Comparison of ENCODE assay signal across 8 mouse cellular contexts in the genomic region with DNA sequence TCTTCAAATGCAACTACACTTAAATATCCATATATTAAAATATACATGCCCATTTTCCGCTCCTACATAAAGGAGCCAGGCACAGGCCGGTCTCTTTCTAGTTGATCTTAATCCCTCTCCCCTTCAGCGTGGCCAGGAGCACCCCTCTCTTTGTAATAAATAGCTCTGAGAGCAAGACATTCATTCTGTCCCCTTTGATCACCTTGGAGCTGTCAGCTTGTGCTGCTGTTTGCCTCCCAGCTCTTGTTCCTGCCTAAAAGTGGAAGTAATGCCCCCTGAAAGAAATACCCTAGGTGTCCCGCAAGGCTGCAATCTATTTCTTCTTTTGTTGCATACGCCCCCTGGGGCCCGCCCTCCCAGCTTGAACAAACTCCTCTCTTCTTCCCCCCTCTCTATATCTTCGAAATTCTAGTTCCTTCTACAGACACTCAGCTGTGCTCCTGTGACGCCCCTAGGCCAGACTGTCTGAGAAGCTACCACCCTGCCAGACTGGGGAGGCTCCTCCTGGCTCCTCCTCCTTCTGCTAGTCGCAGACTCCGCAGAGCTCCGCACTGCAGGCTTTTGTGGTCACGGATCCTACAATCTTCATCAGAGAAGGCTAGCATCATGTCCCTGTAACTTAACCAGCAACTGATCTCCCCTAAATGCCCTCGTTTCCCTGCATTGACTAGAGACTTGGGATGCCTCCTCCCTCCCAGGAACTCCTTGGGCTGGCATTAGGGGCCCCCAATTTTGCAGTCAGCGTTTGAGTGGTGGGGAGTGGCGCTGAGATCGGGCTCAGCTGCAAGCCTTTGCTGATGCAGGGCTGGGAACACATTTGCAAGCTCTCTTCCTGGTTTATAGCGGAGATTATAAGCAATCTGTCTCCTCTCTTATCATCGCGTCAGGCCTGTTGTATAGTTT.
DNase-seq lines count a peak whose midpoint lies in the region; ATAC-seq and TF ChIP-seq lines count a peak whose summit lies in the region.

No protein-coding gene starts in this region.

- H3K4me3 ChIP-seq in embryonic facial prominence, embryonic 10.5 days = peak overlapping the region; percentile 55
- peak overlapping the region; percentile 25; the same call in 1 of the 2 replicates for H3K4me3 ChIP-seq in heart, adult 2 months
- peak overlapping the region; percentile 32 for H3K4me3 ChIP-seq in kidney, postnatal 0 days (replicated peaks; ENCODE audit: low read depth, low read length)
- H3K4me3 ChIP-seq in limb, embryonic 14.5 days (replicated peaks; ENCODE audit: low read length) = peak overlapping the region; percentile 36
- H3K4me3 ChIP-seq in neural tube, embryonic 12.5 days = peak overlapping the region; percentile 28

- TF ChIP-seq EP300 in heart, adult 2 months (IDR thresholded peaks at IDR 0.05; ENCODE audit: insufficient read depth, low read depth, low read length) = no peak

- no peaks in the 10 kb centered on the region for H3K79me2 ChIP-seq in heart, adult 2 months (replicated peaks; ENCODE audit: control insufficient read depth, insufficient read depth, low read length)

- no peaks in the 10 kb centered on the region for H3K36me3 ChIP-seq in embryonic facial prominence, embryonic 10.5 days (replicated peaks)
- no peaks in the 10 kb centered on the region for H3K36me3 ChIP-seq in heart, adult 2 months (ENCODE audit: control insufficient read depth, insufficient read depth, low read length)
- H3K36me3 ChIP-seq in kidney, postnatal 0 days (ENCODE audit: insufficient read depth, low read length) = no peaks in the 10 kb centered on the region
- H3K36me3 ChIP-seq in limb, embryonic 14.5 days (ENCODE audit: control insufficient read depth, insufficient read depth, low read length) = no peaks in the 10 kb centered on the region
- no peaks in the 10 kb centered on the region for H3K36me3 ChIP-seq in neural tube, embryonic 12.5 days

- peak overlapping the region; percentile 85 for H3K27ac ChIP-seq in embryonic facial prominence, embryonic 10.5 days (replicated peaks)
- H3K27ac ChIP-seq in heart, adult 2 months = no peak overlapping the region
- H3K27ac ChIP-seq in kidney, postnatal 0 days = no peak overlapping the region
- peak overlapping the region; percentile 53 for H3K27ac ChIP-seq in limb, embryonic 14.5 days (replicated peaks; ENCODE audit: low read depth, low read length)
- H3K27ac ChIP-seq in neural tube, embryonic 12.5 days = peak overlapping the region; percentile 86

- H3K27me3 ChIP-seq in embryonic facial prominence, embryonic 10.5 days (replicated peaks; ENCODE audit: low read depth, poor library complexity, severe bottlenecking) = no peaks in the 10 kb centered on the region
- H3K27me3 ChIP-seq in heart, adult 2 months (ENCODE audit: control insufficient read depth, insufficient read depth, low read length) = no peaks in the 10 kb centered on the region
- H3K27me3 ChIP-seq in kidney, postnatal 0 days (ENCODE audit: insufficient read depth, low read length) = no peaks in the 10 kb centered on the region
- no peaks in the 10 kb centered on the region for H3K27me3 ChIP-seq in limb, embryonic 14.5 days (ENCODE audit: control insufficient read depth, insufficient read depth, low read length)
- H3K27me3 ChIP-seq in neural tube, embryonic 12.5 days (replicated peaks) = no peaks in the 10 kb centered on the region

- 0 out of 2 replicates have a peak overlapping the region, but pooled peaks have one; percentile 15 for H3K9ac ChIP-seq in heart, adult 2 months (ENCODE audit: low read depth, low read length)
- peak overlapping the region; percentile 39; the same call in 1 of the 2 replicates for H3K9ac ChIP-seq in kidney, postnatal 0 days (ENCODE audit: low read depth, low read length)
- peak overlapping the region; percentile 48 for H3K9ac ChIP-seq in limb, embryonic 14.5 days (ENCODE audit: low read depth, low read length, severe bottlenecking)
- peak overlapping the region; percentile 52 for H3K9ac ChIP-seq in neural tube, embryonic 12.5 days

- WGBS in embryonic facial prominence, embryonic 10.5 days = 5% methylated on average over 19 of the region's 19 CpGs
- WGBS in heart, adult 2 months = 19% methylated on average over 19 of the region's 19 CpGs
- 8% methylated on average over 19 of the region's 19 CpGs for WGBS in kidney, postnatal 0 days
- 7% methylated on average over 19 of the region's 19 CpGs for WGBS in limb, embryonic 14.5 days
- WGBS in neural tube, embryonic 12.5 days = 3% methylated on average over 19 of the region's 19 CpGs

- H3K9me3 ChIP-seq in embryonic facial prominence, embryonic 10.5 days = no peaks in the 10 kb centered on the region
- H3K9me3 ChIP-seq in kidney, postnatal 0 days (replicated peaks; ENCODE audit: low read length) = no peaks in the 10 kb centered on the region
- no peaks in the 10 kb centered on the region for H3K9me3 ChIP-seq in limb, embryonic 14.5 days (ENCODE audit: control insufficient read depth, low read length)
- H3K9me3 ChIP-seq in neural tube, embryonic 12.5 days = no peaks in the 10 kb centered on the region

- ATAC-seq in cerebellum, adult (ENCODE audit: insufficient number of reproducible peaks, low FRiP score, low TSS enrichment) = peak; percentile 92
- peak; percentile 89 for ATAC-seq in kidney, postnatal 0 days (replicated peaks; ENCODE audit: low FRiP score, low read depth)
- peak; percentile 91 for ATAC-seq in limb, embryonic 14.5 days (ENCODE audit: low FRiP score, low read depth)
- peak; percentile 99 for ATAC-seq in neural tube, embryonic 12.5 days (ENCODE audit: low FRiP score, low read depth)

- TF ChIP-seq CTCF in heart, adult 2 months (IDR thresholded peaks at IDR 0.05) = no peak
- no peak for TF ChIP-seq CTCF in kidney, postnatal 0 days (IDR thresholded peaks at IDR 0.05; ENCODE audit: low read depth)

- H3K4me1 ChIP-seq in embryonic facial prominence, embryonic 10.5 days = peaks cover 30% of the 10 kb centered on the region
- no peaks in the 10 kb centered on the region for H3K4me1 ChIP-seq in heart, adult 2 months (ENCODE audit: control insufficient read depth, insufficient read depth, low read length)
- no peaks in the 10 kb centered on the region for H3K4me1 ChIP-seq in kidney, postnatal 0 days (replicated peaks; ENCODE audit: insufficient read depth, low read length)
- H3K4me1 ChIP-seq in limb, embryonic 14.5 days (ENCODE audit: control insufficient read depth, insufficient read depth, low read length) = peaks cover 5% of the 10 kb centered on the region
- peaks cover 21% of the 10 kb centered on the region for H3K4me1 ChIP-seq in neural tube, embryonic 12.5 days

- intact Hi-C loops in heart, adult 2 months (cut with DNase I) = loop anchor here (10.0 kb wide), 1 partner anchor 701 kb away; the partner anchor contains the start of gene Irs1

- DNase-seq in embryonic facial prominence, embryonic 10.5 days (ENCODE audit: low spot score) = peak; percentile 85
- peak; percentile 42 to 50 for DNase-seq in heart, adult 2 months
- DNase-seq in kidney, postnatal 0 days (ENCODE audit: low spot score) = peak; percentile 82
- peak; percentile 73 for DNase-seq in limb, embryonic 14.5 days (ENCODE audit: low spot score)
- DNase-seq in natural killer cell, adult 2 months (ENCODE audit: low spot score in 2 of 2) = no peak
- DNase-seq in thymus, postnatal 0 days (ENCODE audit: low spot score) = no peak

- H3K4me2 ChIP-seq in kidney, postnatal 0 days (ENCODE audit: low read length) = peak overlapping the region; percentile 71
- peak overlapping the region; percentile 47 for H3K4me2 ChIP-seq in limb, embryonic 14.5 days (replicated peaks; ENCODE audit: low read depth, low read length, severe bottlenecking)
- H3K4me2 ChIP-seq in neural tube, embryonic 12.5 days (replicated peaks) = peak overlapping the region; percentile 69

- TF ChIP-seq POLR2A in heart, adult 2 months (IDR thresholded peaks at IDR 0.05; ENCODE audit: insufficient read depth, low read depth, low read length) = no peak
- peak; percentile 64; the same call in 1 of the 2 replicates for TF ChIP-seq POLR2A in limb, embryonic 14.5 days (IDR thresholded peaks at IDR 0.05; ENCODE audit: borderline replicate concordance, extremely low read depth, insufficient read depth, insufficient read length)

Comparison
In these comparisons a context has a peak if more than half of its experiments do, and no peak if none do; other contexts are left out.
1. DNase-seq: peak in embryonic facial prominence, embryonic 10.5 days (single experiment), heart, adult 2 months (2 of 2), kidney, postnatal 0 days (single experiment) and limb, embryonic 14.5 days (single experiment); none in natural killer cell, adult 2 months (0 of 2) and thymus, postnatal 0 days (single experiment).
2. H3K27ac ChIP-seq: peak in embryonic facial prominence, embryonic 10.5 days (single experiment), limb, embryonic 14.5 days (single experiment) and neural tube, embryonic 12.5 days (single experiment); none in heart, adult 2 months (single experiment) and kidney, postnatal 0 days (single experiment).
3. Peak in every context shown above with its lines, with median percentiles within 50 percentile points of each other: ATAC-seq, H3K4me3 ChIP-seq, H3K9ac ChIP-seq and H3K4me2 ChIP-seq.